Mouse (Mus musculus) C2C12 (cell line): Measurements from ENCODE around the gene Dhrs9. TPM values are rescaled to one million over a fixed set of nuclear protein-coding genes. Genes with fewer than 3 reads are reported as not detected.
"Not testable (repeated sequence)": the region's sequence is repeated elsewhere in the genome, so short reads cannot be mapped to it uniquely, and the experiment has no call there.

ENCODE experiments used
- H3K27me3 ChIP-seq: one replicate; pipeline ENCODE4 v1.6.1; 2011; ENCODE audit not compliant: control insufficient read depth, insufficient read depth, insufficient read length
- H3K36me3 ChIP-seq: one replicate; pipeline ENCODE4 v1.6.1; 2011; ENCODE audit not compliant: control insufficient read depth, insufficient read depth
- H3K4me3 ChIP-seq: one replicate; pipeline ENCODE4 v1.5.1; 2011; ENCODE audit warnings: mild to moderate bottlenecking, control low read depth; ENCODE audit not compliant: poor library complexity, insufficient read depth, severe bottlenecking
- H3K79me2 ChIP-seq: one replicate; pipeline ENCODE4 v1.6.1; 2011; ENCODE audit not compliant: control insufficient read depth, insufficient read depth
- H3K79me3 ChIP-seq: one replicate; pipeline ENCODE4 v1.6.1; 2011; ENCODE audit warnings: low read depth, control low read depth
- H3ac ChIP-seq: one replicate; pipeline ENCODE3; 2011; ENCODE audit warnings: low read depth; ENCODE audit not compliant: control insufficient read depth, insufficient read length
- CEBPB ChIP-seq: IDR thresholded peaks from one replicate; pipeline ENCODE4 v1.6.1; 2011; ENCODE audit warnings: low read depth, mild to moderate bottlenecking, control low read depth, moderate library complexity
- CTCF ChIP-seq: IDR thresholded peaks from one replicate; pipeline ENCODE4 v1.5.1; 2011; ENCODE audit not compliant: control insufficient read depth, insufficient read depth, insufficient read length
- FOSL1 ChIP-seq: IDR thresholded peaks from one replicate; pipeline ENCODE4 v1.8.0; 2011; ENCODE audit warnings: mild to moderate bottlenecking, low read length; ENCODE audit not compliant: poor library complexity, insufficient read depth, severe bottlenecking
- MAX ChIP-seq: IDR thresholded peaks from one replicate; pipeline ENCODE4 v1.6.1; 2011; ENCODE audit warnings: mild to moderate bottlenecking, control low read depth
- MYOD1 ChIP-seq: IDR thresholded peaks from one replicate; pipeline ENCODE4 v1.6.1; 2011; ENCODE audit warnings: low read depth; ENCODE audit not compliant: control insufficient read depth, insufficient read length
- MYOG ChIP-seq: IDR thresholded peaks from one replicate; pipeline ENCODE4 v1.6.1; 2011; ENCODE audit not compliant: control insufficient read depth, insufficient read length; ENCODE audit errors: extremely low read depth
- USF1 ChIP-seq: IDR thresholded peaks from one replicate; pipeline ENCODE4 v1.6.1; 2011; ENCODE audit warnings: low read depth, mild to moderate bottlenecking, control low read depth, moderate library complexity
- long read RNA-seq, 2 experiments: library from polyadenylated mRNA; unstranded; transcript quantifications; one replicate each; pipeline ENCODE4 v2.0.0; 2019 to 2020
- polyA plus RNA-seq: library from polyadenylated mRNA; unstranded; fragments of >200 nt; fragmentation: generic; extraction: Trizol; gene quantifications from one replicate; pipeline ENCODE4 v1.2.1, GENCODE M21; 2012; ENCODE audit warnings: missing spikeins

Gene Dhrs9
- 0.97 TPM for polyA plus RNA-seq
- long read RNA-seq, experiment 1, partial matches to known transcripts, result 1 of 1 reads
- long read RNA-seq, experiment 1, other reads (novel, unspliced or antisense), result 0 of 1 reads
- long read RNA-seq, experiment 2, full-length matches to known transcripts, result 2 of 3 reads
- long read RNA-seq, experiment 2, partial matches to known transcripts, result 0 of 3 reads
- long read RNA-seq, experiment 2, other reads (novel, unspliced or antisense), result 1 of 3 reads

DNA sequence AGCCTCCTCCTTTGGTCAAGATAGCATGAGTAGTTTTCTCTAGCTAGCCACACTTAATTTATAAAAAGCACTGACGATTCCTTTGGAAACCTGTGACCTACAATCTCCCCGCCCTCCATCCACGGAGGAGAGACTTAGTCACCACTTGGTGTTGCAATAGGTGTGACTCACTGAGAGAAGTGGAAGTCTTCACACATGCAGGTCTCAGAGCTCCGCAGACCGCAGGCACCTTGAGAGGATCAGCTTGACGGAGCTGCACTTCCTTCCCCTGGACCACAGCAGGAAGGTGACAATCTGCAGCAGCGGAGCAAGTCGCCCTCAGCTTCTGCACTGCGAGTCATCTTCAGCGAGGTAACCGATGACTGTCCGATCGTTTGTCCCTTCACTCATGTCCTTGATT is at the start of gene Dhrs9:
Gene Dhrs9 (plus strand): TSS at position 165 of the 400 bp plus-strand sequence.
- TF ChIP-seq MAX (peak; percentile 88), CEBPB (peak; percentile 100), FOSL1 (peak; percentile 98), MYOG (no peak), MYOD1 (peak; percentile 48)
- no peaks in the 10 kb centered on the region for H3K27me3 ChIP-seq
- no peaks in the 10 kb centered on the region for H3K79me2 ChIP-seq
- H3K4me3 ChIP-seq, result peak within 1 kb of the TSS; percentile 7
- H3K36me3 ChIP-seq, result no peaks in the 10 kb centered on the region
- peak within 1 kb of the TSS; percentile 3 for H3ac ChIP-seq
- peaks cover 3% of the 10 kb centered on the region for H3K79me3 ChIP-seq

DNA sequence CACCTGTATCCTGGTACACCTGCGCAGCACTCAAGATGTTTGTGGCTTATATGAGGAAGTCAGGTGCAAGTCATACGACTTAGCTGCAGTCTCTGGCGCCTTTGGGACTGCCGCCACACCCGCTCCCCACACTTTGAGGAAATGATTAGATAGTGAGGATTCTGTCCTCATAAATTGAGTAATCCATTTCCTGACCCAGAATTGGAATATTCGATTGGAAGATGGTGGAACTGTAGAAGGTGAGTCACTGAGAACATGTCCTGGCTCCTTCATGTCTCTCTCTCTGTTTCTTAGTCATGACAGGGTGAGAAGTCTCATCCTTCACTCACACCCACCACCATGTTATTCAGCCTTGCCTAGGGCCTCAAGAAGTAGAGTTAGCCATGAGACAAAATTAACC is 48.7 kb upstream of the Dhrs9 start:
- not testable (repeated sequence) for H3K4me3 ChIP-seq, H3K36me3 ChIP-seq, H3K27me3 ChIP-seq, H3ac ChIP-seq, H3K79me2 ChIP-seq, H3K79me3 ChIP-seq

DNA sequence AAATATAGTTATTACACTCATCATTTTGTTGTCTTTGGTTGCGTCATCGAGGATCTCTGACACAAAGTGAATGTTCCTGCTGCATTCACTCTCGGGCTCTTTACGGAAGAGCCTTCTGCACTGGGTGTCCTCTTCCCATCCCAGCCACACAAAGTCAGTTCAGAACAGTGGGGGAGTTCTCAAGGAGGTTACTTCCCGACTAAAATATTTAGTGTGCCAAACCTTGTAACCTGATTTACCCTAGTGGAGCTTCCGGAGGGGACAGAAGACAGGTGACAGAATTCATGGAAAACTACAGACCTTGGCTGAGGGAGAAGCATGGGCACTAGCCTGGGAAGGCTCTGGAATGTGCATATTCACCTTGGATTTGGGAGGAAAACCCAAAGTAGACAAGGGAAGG is 38.7 kb upstream of the Dhrs9 start:
- H3K79me2 ChIP-seq, result no peaks in the 10 kb centered on the region
- H3K4me3 ChIP-seq, result no peak overlapping the region
- no peak overlapping the region for H3ac ChIP-seq
- TF ChIP-seq MYOG (no peak), CEBPB (no peak), USF1 (no peak), MYOD1 (no peak), MAX (no peak), FOSL1 (no peak), CTCF (no peak)
- no peaks in the 10 kb centered on the region for H3K36me3 ChIP-seq
- no peaks in the 10 kb centered on the region for H3K27me3 ChIP-seq
- no peaks in the 10 kb centered on the region for H3K79me3 ChIP-seq

DNA sequence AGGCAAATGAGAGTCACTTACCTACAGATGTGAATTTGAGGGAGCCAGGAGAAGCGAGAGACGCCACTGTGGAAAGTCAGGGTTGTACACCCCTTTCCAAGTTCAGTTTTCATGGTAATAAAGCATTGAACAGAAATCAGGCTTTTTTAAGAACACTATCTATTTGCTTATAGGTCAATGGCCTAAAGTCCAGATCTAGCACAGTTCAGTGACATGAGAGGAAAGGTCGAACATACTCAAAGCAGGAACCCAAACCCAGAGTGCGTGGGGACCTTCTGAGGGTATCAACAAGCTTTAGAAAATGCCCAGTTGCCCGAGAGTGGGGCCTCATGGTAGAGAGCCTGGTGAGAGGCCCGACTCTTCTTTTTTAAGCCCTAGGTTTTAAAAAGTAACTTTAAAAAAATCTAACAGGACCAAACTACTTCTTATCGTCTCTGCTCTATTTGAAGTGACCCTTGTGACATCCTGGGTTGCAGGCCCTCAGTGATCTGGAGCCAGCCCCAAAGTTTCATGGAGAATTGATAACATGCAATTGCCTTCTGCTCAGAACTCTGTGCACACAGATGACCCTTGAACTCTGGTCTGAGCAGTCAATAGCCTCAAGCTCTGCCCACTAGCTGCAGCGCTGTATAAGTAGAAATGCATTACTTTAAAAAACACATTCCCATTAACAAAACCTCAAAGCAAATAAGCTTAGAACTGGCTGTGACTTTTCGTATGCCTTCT is 37.6 kb upstream of the Dhrs9 start, which contains the start of gene Abcb11:
Gene Abcb11 (minus strand): TSS at position 121 of the 726 bp plus-strand sequence.
- H3K36me3 ChIP-seq, result no peaks in the 10 kb centered on the region
- H3ac ChIP-seq, result no peak within 1 kb of the TSS
- H3K27me3 ChIP-seq, result no peaks in the 10 kb centered on the region
- no peaks in the 10 kb centered on the region for H3K79me2 ChIP-seq
- TF ChIP-seq USF1 (no peak), MAX (no peak), MYOG (no peak), MYOD1 (no peak), CTCF (no peak), FOSL1 (no peak), CEBPB (no peak)
- H3K4me3 ChIP-seq, result no peak within 1 kb of the TSS
- no peaks in the 10 kb centered on the region for H3K79me3 ChIP-seq

DNA sequence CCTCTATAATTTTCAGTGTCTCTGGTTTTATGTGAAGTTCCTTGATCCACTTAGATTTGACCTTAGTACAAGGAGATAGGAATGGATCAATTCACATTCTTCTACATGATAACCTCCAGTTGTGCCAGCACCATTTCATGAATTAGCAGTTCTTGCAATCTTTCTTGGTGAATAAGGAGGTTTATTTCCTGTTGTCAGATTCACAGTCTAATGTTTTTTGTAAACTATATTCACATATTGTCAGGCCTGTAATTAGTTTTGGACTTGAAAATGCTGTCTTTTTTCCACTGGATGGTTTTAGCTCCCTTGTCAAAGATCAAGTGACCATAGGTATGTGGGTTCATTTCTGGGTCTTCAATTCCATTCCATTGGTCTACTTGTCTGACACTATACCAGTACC is 24.8 kb upstream of the Dhrs9 start:
- not testable (repeated sequence) for H3K27me3 ChIP-seq

DNA sequence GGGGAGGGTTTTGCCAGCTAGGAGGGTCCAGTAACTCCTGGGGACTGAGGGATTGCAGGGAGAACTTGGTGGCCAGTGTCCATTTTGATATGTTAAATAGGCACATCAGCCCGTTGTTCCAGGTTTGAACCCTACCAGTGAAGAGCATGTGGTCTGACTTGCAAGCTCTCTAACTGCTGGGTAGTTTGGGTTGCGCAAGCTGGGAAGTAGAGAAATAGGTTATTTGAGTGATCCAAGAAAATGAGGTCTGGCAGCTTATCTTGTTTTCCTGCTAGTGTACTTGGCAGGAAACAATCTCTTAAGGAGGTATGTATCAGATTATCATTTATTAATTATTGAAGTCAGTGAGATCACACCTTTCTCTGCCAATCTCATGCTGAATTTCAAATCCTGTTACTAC is 15.4 kb upstream of the Dhrs9 start:
- no peaks in the 10 kb centered on the region for H3K79me2 ChIP-seq
- no peak overlapping the region for H3K4me3 ChIP-seq
- TF ChIP-seq CTCF (no peak), CEBPB (peak; percentile 78)
- H3K36me3 ChIP-seq, result no peaks in the 10 kb centered on the region
- H3ac ChIP-seq, result no peak overlapping the region
- H3K79me3 ChIP-seq, result no peaks in the 10 kb centered on the region
- H3K27me3 ChIP-seq, result no peaks in the 10 kb centered on the region

More for the DNA sequence above, 24.8 kb upstream of the Dhrs9 start:
- H3K4me3 ChIP-seq, H3ac ChIP-seq, H3K36me3 ChIP-seq, H3K79me2 ChIP-seq, H3K79me3 ChIP-seq: not testable (repeated sequence)
